Mouse (Mus musculus): ENCODE measurements around the gene Zfp654. TPM values are rescaled to one million over a fixed set of nuclear protein-coding genes. Genes with fewer than 3 reads are reported as not detected.

Gene Zfp654
- 5.5 and 5.8 TPM in 2 replicates for polyA plus RNA-seq (2016; fragmentation: Nextera tagmentation; extraction: Ambion mirVana)

GRCm38 (mm10) chr16:64851563-64852362 lies at the start of gene Zfp654, which contains the start of gene Cggbp1:
Zfp654 (minus strand) TSS chr16:64851652.
Cggbp1 (plus strand) TSS chr16:64851996.
- DNase-seq (ENCODE audit: low spot score), result peak; percentile 99
- H3K36me3 ChIP-seq, result peaks cover 27% of the 10 kb centered on the region
- WGBS, result under 1% methylated on average over 71 of the region's 85 CpGs
- H3K9me3 ChIP-seq (replicated peaks), result no peaks in the 10 kb centered on the region
- H3K4me3 ChIP-seq, result peak within 1 kb of the TSS; percentile 94
- peak within 1 kb of the TSS; percentile 97 for H3K27ac ChIP-seq (replicated peaks)
- H3K4me1 ChIP-seq, result peaks cover 32% of the 10 kb centered on the region
- no peaks in the 10 kb centered on the region for H3K27me3 ChIP-seq (ENCODE audit: low read depth, poor library complexity, severe bottlenecking)

DNA sequence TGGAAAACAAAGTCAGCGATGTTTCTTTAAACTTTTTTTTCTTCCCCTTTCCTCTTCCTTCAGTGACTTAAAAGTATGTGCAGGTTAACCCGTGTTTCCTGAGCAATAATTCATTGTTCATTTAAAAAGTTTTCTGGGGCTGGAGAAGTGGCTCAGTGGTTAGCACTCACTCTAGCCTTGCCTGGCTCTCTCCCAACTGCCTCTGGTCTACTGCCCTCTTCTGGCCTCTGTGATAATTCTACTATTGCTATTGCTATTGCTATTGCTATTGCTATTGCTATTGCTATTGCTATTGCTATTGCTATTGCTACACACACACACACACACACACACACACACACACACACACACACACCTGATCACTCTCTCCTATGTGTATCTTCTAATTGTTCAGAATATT lies 47.6 kb upstream of the Zfp654 start:
- H3K9me3 ChIP-seq (replicated peaks), result no peaks in the 10 kb centered on the region
- H3K27ac ChIP-seq (replicated peaks), result no peak overlapping the region
- 80% methylated on average over 2 of the region's 2 CpGs for WGBS
- no peaks in the 10 kb centered on the region for H3K36me3 ChIP-seq
- DNase-seq (ENCODE audit: low spot score), result no peak
- no peaks in the 10 kb centered on the region for H3K4me1 ChIP-seq
- no peak overlapping the region for H3K4me3 ChIP-seq
- H3K27me3 ChIP-seq (ENCODE audit: low read depth, poor library complexity, severe bottlenecking), result no peaks in the 10 kb centered on the region

DNA sequence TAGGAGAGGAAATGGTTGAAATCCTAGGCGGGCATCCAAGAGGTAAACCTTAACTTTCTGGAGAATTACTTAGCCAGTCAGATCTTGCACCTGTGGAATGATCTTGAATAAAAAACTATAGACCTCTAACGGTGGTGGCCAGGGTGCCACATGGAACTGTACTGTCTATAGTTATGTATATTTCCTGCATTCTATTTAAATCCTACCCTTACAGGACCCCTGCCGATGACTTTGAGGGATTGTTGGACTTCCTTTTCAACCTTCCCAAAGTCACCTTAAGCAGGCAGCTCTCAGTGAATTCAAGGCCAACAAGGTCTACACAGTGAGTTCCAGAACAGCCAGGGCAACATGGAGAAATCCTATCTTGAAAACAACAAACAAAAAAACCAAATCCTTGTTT lies 38.0 kb upstream of the Zfp654 start:
- no peak overlapping the region for H3K27ac ChIP-seq (replicated peaks)
- no peak for DNase-seq (ENCODE audit: low spot score)
- H3K4me3 ChIP-seq, result no peak overlapping the region
- no peaks in the 10 kb centered on the region for H3K36me3 ChIP-seq
- 93% methylated on average over 3 of the region's 3 CpGs for WGBS
- H3K9me3 ChIP-seq (replicated peaks), result no peaks in the 10 kb centered on the region; the same call in 1 of the 2 replicates
- no peaks in the 10 kb centered on the region for H3K27me3 ChIP-seq (ENCODE audit: low read depth, poor library complexity, severe bottlenecking)
- peaks cover 10% of the 10 kb centered on the region for H3K4me1 ChIP-seq

- Histone ChIP-seq H3K4me3 (no peak overlapping the region), H3K36me3 (no peaks in the 10 kb centered on the region), H3K27ac (replicated peaks) (no peak overlapping the region), H3K4me1 (peaks cover 18% of the 10 kb centered on the region), H3K9me3 (replicated peaks) (no peaks in the 10 kb centered on the region; the same call in 1 of the 2 replicates), H3K27me3 (ENCODE audit: low read depth, poor library complexity, severe bottlenecking) (no peaks in the 10 kb centered on the region)
- WGBS, result 40% methylated on average over 4 of the region's 4 CpGs
- no peak for DNase-seq (ENCODE audit: low spot score)
Measured at GRCm38 (mm10) chr16:64885547-64885946, 34.1 kb upstream of the Zfp654 start.

DNA sequence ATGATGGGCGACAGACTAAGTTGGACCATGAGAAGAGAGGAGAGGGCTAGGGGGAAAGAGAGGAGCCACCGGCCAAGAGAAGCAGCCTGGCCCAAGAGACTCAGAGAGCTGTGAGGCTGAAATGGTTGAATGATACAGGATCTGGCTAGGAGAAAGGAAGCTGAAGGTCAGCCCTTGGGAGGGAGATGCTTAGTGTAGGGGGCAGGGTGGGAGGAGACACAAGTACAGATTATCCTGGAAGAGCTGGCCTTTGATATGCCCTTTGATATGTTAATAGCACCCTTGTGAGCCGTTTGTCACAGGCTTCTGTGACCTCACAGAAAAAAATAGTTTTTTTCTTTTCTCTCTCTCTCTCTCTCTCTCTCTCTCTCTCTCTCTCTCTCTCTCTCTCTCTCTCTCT lies 33.7 kb upstream of the Zfp654 start:
- H3K9me3 ChIP-seq (replicated peaks), result no peaks in the 10 kb centered on the region; the same call in 1 of the 2 replicates
- no peaks in the 10 kb centered on the region for H3K27me3 ChIP-seq (ENCODE audit: low read depth, poor library complexity, severe bottlenecking)
- H3K36me3 ChIP-seq, result no peaks in the 10 kb centered on the region
- 32% methylated on average over 3 of the region's 3 CpGs for WGBS
- no peak overlapping the region for H3K4me3 ChIP-seq
- H3K27ac ChIP-seq (replicated peaks), result no peak overlapping the region
- DNase-seq (ENCODE audit: low spot score), result no peak
- H3K4me1 ChIP-seq, result peaks cover 18% of the 10 kb centered on the region

DNA sequence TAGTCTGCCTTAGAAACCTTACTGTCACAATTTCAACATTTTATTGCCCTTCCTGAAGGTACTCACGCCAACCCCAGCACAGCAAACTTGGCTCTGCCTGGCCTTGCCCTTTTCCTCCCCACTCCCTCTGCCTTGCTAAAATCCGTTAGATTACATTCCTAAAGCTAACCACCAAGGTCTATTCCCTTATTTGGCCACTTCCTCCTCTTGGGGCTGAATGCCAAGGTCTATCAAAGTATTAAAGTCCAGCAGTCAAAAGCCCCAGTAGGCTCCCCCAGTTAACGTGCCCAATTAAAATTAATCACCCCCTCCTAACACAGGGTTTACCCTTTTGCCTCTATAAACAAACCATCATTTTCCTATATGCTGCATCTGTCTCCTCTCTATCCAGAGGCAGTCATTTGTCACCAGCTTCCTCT lies 33.0 kb upstream of the Zfp654 start:
- Histone ChIP-seq H3K4me1 (peaks cover 18% of the 10 kb centered on the region), H3K4me3 (no peak overlapping the region), H3K9me3 (replicated peaks) (no peaks in the 10 kb centered on the region; the same call in 1 of the 2 replicates), H3K27ac (replicated peaks) (no peak overlapping the region), H3K27me3 (ENCODE audit: low read depth, poor library complexity, severe bottlenecking) (no peaks in the 10 kb centered on the region), H3K36me3 (no peaks in the 10 kb centered on the region)
- WGBS, result 49% methylated on average over 3 of the region's 3 CpGs
- no peak for DNase-seq (ENCODE audit: low spot score)

GRCm38 (mm10) chr16:64883896-64884295 lies 32.4 kb upstream of the Zfp654 start:
- WGBS, result 80% methylated on average over 5 of the region's 5 CpGs
- Histone ChIP-seq H3K27me3 (ENCODE audit: low read depth, poor library complexity, severe bottlenecking) (no peaks in the 10 kb centered on the region), H3K4me3 (no peak overlapping the region), H3K9me3 (replicated peaks) (no peaks in the 10 kb centered on the region; the same call in 1 of the 2 replicates), H3K36me3 (no peaks in the 10 kb centered on the region), H3K27ac (replicated peaks) (no peak overlapping the region), H3K4me1 (peaks cover 18% of the 10 kb centered on the region)
- no peak for DNase-seq (ENCODE audit: low spot score)

- Histone ChIP-seq H3K36me3 (no peaks in the 10 kb centered on the region), H3K27ac (replicated peaks) (no peak overlapping the region), H3K4me1 (peaks cover 18% of the 10 kb centered on the region), H3K4me3 (no peak overlapping the region), H3K9me3 (replicated peaks) (no peaks in the 10 kb centered on the region), H3K27me3 (ENCODE audit: low read depth, poor library complexity, severe bottlenecking) (no peaks in the 10 kb centered on the region)
- DNase-seq (ENCODE audit: low spot score), result no peak
- 82% methylated on average over 2 of the region's 2 CpGs for WGBS
Measured at GRCm38 (mm10) chr16:64881442-64881841, 30.0 kb upstream of the Zfp654 start.

DNA sequence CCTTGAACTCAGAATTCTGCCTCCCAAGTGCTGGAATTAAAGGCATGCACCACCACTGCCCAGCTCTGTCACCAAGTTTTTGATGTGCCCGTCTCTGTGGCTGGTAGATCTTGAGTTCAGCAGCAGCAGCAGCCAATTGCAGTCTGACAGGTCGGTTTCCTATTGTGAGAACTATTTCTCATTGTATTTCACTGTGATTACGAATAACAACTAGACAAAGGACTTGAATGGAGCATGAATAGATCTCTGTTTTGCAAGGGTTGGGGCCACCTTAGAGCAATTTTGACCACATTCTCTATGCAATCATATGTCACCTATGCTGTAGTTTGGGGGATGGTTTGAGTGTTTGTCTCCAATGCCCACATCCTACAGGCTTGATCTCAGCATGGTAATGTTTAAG lies 29.5 kb upstream of the Zfp654 start:
- DNase-seq (ENCODE audit: low spot score), result no peak
- Histone ChIP-seq H3K4me1 (peaks cover 18% of the 10 kb centered on the region), H3K4me3 (no peak overlapping the region), H3K27ac (replicated peaks) (no peak overlapping the region), H3K36me3 (no peaks in the 10 kb centered on the region), H3K27me3 (ENCODE audit: low read depth, poor library complexity, severe bottlenecking) (no peaks in the 10 kb centered on the region), H3K9me3 (replicated peaks) (no peaks in the 10 kb centered on the region)
- WGBS, result 77% methylated on average over 3 of the region's 3 CpGs

DNA sequence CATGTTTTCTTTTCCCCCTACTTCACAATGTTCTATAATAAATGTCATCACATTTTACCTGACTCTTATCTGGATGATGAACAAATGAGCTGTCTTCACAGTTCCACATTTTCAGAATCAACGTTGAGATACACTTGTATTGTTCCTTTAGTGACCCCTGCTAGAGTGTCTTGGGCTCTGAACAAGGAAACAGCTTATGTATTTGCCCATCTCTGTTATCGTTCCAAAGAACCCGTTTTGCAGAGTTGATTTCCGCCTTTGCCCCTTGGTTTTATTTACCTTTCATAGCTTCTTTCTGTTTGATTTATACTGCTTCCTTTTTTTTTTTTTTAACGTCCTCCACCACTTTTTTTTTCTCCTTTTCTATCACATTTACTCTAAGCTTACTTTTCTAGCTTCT lies 28.3 kb upstream of the Zfp654 start:
- no peaks in the 10 kb centered on the region for H3K36me3 ChIP-seq
- 90% methylated on average over 5 of the region's 5 CpGs for WGBS
- DNase-seq (ENCODE audit: low spot score), result no peak
- H3K4me1 ChIP-seq, result peaks cover 10% of the 10 kb centered on the region
- no peaks in the 10 kb centered on the region for H3K9me3 ChIP-seq (replicated peaks)
- no peak overlapping the region for H3K4me3 ChIP-seq
- no peak overlapping the region for H3K27ac ChIP-seq (replicated peaks)
- no peaks in the 10 kb centered on the region for H3K27me3 ChIP-seq (ENCODE audit: low read depth, poor library complexity, severe bottlenecking)

GRCm38 (mm10) chr16:64878611-64879132 lies 27.2 kb upstream of the Zfp654 start:
- H3K4me1 ChIP-seq, result no peaks in the 10 kb centered on the region
- no peaks in the 10 kb centered on the region for H3K27me3 ChIP-seq (ENCODE audit: low read depth, poor library complexity, severe bottlenecking)
- no peak overlapping the region for H3K4me3 ChIP-seq
- H3K36me3 ChIP-seq, result no peaks in the 10 kb centered on the region
- no peak overlapping the region for H3K27ac ChIP-seq (replicated peaks)
- 89% methylated on average over 3 of the region's 3 CpGs for WGBS
- H3K9me3 ChIP-seq (replicated peaks), result no peaks in the 10 kb centered on the region
- no peak for DNase-seq (ENCODE audit: low spot score)

DNA sequence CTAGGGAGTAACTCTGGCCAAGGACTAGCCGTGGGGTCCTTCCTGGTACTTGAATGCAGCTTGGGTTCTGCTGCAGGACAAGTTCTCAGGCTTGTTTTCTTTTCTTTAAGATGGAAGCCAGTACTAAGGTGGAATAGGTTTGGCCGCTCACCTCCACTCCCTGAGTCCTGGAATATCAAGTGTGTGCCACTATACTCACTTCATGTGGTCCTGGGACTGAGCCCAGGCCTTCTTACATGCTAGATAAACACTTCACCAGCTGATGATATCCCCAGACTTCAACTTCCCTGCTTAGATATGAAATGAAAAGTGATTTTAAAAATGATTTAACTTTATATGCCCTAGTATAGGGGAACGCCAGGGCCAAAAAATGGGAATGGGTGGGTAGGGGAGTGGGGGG lies 25.9 kb upstream of the Zfp654 start:
- Histone ChIP-seq H3K9me3 (replicated peaks) (no peaks in the 10 kb centered on the region), H3K27ac (replicated peaks) (no peak overlapping the region), H3K4me3 (no peak overlapping the region), H3K4me1 (0 out of 2 replicates have a peak, but pooled peaks cover 3% of the 10 kb centered on the region), H3K27me3 (ENCODE audit: low read depth, poor library complexity, severe bottlenecking) (no peaks in the 10 kb centered on the region), H3K36me3 (no peaks in the 10 kb centered on the region)
- DNase-seq (ENCODE audit: low spot score), result no peak
- WGBS, result 89% methylated on average over 3 of the region's 3 CpGs

- DNase-seq (ENCODE audit: low spot score), result no peak
- H3K4me1 ChIP-seq, result 0 out of 2 replicates have a peak, but pooled peaks cover 3% of the 10 kb centered on the region
- WGBS, result 75% methylated on average over 4 of the region's 4 CpGs
- H3K4me3 ChIP-seq, result no peak overlapping the region
- no peaks in the 10 kb centered on the region for H3K27me3 ChIP-seq (ENCODE audit: low read depth, poor library complexity, severe bottlenecking)
- H3K36me3 ChIP-seq, result no peaks in the 10 kb centered on the region
- H3K9me3 ChIP-seq (replicated peaks), result no peaks in the 10 kb centered on the region
- H3K27ac ChIP-seq (replicated peaks), result no peak overlapping the region
Measured at GRCm38 (mm10) chr16:64876631-64877265, 25.3 kb upstream of the Zfp654 start.
